Mouse (Mus musculus): ENCODE results near the gene Coq9.
"Not testable (repeated sequence)": the region's sequence is repeated elsewhere in the genome, so short reads cannot be mapped to it uniquely, and the experiment has no call there.

The Coq9 gene

DNA sequence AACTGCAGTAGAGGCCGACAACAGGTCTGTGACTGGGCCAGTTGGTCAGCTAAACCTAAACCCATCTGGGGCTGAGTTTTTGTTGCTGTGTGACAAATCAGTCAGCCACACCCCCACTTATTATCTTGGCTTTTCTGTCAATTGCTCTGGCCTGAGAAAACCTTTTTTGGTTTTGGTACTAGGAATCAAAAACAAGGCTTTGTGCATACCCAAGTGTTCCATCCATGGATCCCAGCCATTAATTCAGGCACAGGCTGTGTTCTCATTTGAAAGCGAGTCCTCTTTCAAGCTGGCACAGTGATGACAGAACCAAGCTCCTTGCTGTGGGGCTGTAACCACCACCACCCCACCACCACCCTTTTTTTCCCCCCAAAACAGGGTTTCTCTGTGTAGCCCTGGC lies 16.7 kb upstream of the Coq9 start:
- in situ Hi-C loops (cut with MboI), result no loop called here

DNA sequence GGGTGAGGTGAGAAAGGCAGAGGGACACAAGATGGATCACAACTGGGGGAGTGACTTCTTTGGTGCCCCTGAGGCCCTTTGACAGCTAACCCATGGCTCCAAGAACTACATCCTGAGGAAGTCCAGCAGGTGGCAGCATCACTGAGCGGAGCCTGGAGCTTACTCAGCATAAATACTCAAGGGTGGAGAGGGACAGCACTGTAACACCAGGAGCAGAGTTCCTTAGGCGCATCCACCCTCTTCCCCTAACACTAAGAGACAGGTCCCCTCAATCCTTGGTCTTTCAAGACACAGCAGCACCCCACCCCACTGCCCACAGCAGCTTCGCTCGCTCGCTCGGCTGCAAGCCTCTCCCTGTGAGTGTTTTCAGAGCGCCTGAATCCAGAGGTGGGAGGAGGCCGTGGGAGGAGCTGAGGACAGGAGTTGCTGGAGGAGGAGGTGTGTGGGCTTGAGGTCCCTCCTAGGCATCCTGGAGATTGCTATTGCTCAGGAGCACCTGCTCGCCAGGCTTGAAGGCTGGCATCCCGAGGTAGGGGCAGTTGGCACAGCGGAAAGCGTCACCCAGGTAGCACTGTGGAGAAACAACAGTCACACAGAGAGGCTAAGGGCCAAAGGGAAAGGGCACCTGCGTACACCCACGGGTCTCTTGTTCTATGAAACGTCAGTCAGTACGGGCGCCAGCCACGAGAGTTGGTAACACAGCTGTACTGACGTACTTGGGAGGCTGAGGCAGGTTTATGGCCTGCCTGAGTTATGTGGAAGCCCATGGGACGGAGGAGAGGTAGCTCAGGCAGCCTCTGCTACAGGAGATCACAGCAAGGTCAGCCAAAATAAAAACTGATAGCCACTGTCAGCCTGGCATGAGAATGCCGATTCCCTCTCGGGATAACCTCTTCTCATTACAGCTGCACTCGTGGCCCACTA lies 15.2 kb upstream of the Coq9 start:
- in situ Hi-C loops (cut with MboI), result no loop called here

DNA sequence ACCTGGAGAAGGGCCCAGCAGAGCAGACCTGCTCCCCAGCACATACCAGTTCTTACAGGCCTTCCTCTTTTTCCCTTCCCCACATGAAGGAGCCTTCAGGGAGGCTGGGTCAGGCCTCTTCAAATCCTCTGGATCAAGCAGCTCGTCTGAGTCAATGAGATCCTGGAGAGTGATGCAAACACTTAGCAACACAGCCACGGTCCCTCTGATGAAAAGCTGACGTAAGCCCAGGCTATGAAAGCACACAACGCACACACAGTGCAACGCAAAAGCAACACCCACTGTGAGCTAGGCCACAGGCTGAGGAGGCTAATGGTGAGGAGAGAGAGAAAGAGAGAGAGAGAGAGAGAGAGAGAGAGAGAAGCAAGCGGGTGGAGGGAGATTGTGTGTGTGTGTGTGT lies 13.0 kb upstream of the Coq9 start:
- in situ Hi-C loops (cut with MboI), result no loop called here

DNA sequence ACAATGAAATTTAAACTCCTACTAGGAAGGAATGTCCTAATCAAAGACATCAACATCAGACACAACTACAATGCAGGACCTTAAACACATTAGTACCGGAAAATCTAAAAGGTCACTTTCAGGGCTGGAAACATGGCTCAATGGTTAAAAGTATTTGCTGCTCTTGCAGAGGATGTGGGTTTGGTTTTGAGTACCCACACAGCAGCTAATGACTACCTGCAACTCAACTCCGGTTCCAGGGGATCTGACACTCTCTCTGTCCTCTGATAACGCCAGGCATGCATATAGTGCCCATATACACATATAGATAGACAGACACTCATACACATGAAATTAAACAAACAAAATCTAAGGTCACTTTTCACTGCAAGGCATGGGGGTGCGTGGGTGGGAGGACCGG lies 11.9 kb upstream of the Coq9 start:
- in situ Hi-C loops (cut with MboI), result no loop called here

DNA sequence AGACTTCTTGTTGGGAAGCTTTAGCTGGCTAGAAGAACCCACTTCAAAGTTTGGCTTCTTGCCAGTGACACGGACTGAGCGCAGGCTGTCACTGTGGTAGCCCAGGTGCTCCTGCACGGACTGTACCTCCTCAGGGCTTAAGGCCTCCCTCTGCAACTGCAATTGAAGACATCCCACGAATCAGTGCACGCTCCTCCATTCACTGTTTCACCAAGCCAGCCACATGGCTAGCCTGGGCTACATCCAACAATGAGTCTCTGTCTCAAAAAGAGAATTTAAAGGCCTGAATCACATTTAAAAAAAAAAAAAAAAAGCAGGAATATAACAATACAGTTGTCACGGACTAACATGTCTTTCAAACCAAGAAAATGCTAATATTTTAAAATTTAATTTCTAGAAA lies 9.8 kb upstream of the Coq9 start:
- in situ Hi-C loops (cut with MboI), result no loop called here

DNA sequence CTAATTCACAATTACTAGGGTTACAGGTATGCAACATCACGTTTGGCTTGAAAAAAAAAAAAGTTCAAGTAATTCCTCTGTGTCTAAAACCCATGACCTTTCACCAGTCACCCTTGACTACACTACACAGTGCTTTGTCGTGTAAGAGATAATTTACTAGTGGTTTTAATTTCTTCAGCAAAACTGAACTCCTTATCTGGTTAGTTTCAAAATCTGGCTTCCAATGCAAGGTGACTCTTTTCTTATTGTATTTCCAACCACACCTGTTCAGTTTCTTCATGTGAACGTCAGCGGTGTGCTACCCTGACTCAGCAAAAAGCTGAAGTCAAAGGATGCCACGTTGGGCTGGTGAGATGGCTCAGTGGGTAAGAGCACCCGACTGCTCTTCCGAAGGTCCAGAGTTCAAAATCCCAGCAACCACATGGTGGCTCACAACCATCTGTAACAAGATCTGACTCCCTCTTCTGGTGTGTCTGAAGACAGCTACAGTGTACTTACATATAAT lies 4.2 kb upstream of the Coq9 start:
- in situ Hi-C loops (cut with MboI), result not testable (repeated sequence)

DNA sequence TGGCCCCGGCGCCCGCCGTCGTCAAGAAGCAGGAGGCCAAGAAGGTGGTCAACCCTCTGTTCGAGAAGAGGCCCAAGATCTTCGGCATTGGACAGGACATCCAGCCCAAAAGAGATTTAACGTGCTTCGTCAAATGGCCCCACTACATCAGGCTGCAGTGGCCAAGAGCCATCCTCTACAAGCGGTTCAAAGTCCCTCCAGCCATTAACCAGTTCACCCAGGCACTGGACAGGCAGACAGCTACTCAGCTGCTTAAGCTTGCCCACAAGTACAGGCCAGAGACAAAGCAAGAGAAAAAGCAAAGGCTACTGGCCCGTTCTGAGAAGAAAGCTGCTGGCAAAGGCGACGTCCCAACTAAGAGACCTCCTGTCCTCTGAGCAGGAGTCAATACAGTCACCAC lies 2.4 kb upstream of the Coq9 start:
- in situ Hi-C loops (cut with MboI), result not testable (repeated sequence)

DNA sequence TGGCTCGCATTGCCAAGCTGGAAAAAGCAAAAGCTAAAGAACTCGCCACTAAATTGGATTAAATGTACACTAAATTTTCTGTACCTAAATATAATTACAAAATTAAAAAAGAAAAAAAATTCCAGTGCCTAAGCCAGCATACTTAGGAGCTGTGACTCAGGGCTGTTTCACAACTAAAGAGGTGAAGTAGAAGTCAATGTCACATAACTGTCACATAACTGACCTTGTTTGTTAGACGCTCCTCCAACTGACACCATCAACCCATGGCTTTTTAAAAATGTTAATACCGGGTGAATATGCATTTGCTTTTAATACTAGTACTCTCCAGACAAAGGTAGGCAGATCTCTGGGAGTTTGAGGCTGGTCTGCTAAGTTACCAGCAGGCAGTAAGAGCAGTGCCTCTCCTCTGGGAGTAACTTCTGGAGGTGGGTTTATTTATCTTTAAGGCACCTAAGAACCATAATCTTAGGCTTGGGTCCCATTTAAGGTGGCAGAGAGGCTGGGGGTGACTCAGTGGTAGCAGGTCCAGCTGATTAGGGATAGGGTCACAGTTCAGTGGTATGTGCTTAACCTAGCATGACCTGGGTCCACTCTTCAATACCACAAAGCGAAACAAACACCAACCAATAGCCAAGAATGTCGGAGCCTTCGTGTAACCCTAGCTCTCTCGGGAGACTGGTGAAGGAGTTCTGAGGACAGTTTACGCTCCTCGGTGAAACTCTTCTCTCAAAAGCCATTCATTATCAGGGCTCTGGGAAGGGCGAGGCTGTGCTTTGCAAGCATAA lies 1.5 kb upstream of the Coq9 start:
- in situ Hi-C loops (cut with MboI), result no loop called here

DNA sequence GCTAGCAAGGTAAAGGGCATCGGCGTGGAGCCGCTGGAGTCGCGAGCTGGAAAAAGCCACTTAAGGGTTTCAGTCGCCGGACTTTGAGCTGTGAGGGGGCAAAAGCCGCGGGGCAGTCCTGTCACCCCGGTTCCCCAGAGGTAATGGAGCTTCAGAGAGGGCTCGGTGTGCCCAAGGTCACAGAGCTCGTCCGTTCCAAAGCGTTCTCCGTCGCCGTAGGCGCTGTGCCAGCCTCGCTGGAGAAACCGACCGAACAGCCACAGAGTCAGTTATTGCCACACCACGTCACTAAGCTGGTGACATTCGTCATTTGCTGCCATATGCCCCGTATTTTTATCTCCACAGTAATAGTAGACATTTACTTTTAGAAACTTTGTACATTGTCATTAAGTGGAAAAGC lies 479 bp downstream of the Coq9 start:
- in situ Hi-C loops (cut with MboI), result no loop called here

DNA sequence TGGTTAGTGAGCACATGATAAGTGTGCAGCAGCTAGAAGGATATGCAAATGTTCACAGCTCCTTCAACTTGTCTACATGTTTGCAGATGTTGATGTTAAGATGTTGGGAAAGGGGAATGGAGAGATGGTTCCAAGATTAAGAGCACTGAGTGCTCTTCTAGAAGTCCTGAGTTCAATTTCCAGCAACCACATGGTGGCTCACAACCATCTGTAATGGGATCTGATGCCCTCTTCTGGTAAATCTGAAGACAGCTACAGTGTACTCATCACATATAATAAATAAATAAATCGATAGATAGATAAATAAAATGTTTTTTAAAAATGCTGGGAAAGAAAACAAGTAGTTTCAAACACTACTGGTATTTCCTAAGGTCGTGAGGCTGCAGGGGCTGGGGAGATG lies 3.1 kb downstream of the Coq9 start:
- in situ Hi-C loops (cut with MboI), result no loop called here

DNA sequence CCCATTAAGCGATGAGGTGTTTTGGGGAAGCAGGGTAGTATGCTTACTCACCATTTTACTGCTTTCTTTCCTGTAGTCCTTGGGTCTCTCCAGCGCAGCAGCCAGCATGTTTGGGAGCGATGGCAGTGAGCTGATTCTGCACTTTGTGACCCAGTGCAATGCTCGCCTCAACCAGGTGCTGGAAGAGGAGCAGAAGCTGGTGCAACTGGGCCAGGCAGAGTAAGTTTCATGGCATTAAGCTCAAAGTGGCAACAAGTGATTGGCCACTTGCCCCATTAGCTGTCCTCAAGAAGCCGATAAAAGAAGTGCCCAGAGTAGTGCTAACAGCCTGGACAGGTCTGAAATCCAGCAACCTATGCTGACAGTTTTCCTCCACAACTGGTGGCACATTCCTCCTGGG lies 11.9 kb downstream of the Coq9 start:
- in situ Hi-C loops (cut with MboI), result no loop called here

DNA sequence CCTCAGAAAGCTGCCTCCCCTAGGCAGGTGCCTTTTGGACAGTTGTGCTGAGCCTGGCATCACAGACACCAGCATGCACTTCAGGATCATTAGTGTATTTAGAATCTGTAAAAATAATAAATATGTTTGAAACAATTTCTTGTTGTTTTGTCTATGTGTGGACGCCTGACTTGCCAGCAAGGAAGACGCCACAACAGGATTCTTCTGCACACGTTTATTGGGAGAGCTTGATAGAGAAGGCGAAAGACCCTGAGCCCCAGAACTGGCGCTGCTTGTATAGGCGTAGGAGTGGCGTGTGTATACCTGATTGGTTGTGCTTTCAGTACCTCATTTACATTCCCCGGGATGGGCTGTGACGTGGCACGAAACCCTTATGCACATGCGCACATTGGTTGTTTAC lies 16.6 kb downstream of the Coq9 start:
- in situ Hi-C loops (cut with MboI), result not testable (repeated sequence)

DNA sequence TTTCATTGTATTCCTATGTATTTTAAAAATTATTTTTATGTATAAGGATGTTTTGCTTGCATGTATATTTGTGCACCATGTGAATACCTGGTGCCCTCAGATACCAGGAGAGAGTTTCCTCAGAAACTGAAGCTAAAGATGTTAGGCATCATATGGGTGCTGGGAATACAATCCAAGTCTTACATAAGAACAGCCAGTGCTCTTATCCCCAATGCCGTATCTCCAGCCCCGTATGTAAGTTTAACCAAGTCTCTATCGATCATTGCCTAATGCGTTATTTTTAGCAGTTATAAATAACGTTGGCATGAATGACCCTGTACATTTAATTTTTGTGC lies 18.9 kb downstream of the Coq9 start:
- in situ Hi-C loops (cut with MboI), result no loop called here

DNA sequence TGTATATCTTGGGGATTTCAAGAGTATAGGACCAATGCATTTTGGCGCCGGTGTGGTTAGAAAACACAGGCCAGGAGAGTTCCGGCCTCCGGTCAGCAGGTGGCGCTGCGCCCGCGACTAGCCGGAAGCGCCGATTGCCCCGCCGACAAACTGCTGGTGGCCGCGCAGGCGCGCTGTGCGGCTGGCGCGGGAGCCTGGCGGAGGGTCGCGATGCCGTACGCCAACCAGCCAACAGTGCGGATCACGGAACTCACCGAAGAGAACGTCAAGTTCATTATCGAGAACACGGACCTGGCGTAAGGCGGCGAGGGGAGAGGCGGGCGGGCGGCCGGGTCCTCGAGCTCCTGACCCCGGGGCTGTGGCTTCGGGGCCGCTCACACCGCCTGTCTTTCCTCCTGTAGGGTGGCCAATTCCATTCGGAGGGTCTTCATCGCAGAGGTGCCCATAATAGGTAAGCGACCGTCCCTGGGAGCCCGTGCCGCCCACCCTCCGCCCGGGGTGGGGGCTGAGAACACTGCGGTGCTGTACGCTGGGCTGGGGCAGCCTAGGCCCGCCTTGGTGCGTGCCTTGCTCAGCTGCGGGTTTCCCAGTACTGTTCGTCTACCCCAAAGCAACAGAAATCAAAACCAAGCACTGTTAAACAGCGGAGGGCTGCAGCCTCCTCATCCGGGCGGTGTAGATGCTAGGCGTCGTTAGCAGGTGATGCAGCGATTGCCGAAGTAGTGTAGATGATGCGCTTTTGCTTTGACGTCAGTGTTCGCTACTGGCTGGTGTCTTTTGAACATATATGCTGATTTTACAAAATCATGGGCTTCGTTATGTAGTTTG lies 19.4 kb downstream of the Coq9 start, which contains the start of gene Polr2c:
Polr2c (plus strand) TSS at position 105 of the 828 bp plus-strand sequence.
- in situ Hi-C loops (cut with MboI), result no loop called here

DNA sequence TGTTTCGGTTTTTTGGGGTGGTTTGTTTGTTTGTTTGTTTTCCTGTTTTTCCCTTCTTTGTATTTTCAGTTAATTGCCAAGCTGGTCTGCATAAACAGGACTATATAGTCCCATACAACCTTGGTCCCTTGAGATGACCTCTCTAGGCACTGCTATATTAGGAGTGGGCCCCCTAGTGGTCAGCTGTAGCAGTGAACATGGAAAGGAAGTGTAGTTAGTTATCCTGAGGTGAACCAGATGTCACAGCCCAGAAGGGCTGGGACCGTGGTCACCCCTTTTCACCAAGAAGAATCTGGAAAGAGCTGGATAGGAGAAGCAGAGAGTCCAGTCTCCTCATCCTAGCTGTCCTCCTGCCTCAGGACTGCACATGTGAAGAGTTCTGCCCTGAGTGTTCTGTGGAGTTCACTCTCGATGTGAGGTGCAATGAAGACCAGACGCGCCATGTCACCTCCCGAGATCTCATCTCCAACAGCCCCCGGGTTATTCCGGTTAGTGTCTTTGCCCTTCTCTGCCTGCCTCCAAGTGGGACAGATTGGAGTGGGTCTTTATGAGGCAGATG lies 23.3 kb downstream of the Coq9 start:
- in situ Hi-C loops (cut with MboI), result no loop called here

DNA sequence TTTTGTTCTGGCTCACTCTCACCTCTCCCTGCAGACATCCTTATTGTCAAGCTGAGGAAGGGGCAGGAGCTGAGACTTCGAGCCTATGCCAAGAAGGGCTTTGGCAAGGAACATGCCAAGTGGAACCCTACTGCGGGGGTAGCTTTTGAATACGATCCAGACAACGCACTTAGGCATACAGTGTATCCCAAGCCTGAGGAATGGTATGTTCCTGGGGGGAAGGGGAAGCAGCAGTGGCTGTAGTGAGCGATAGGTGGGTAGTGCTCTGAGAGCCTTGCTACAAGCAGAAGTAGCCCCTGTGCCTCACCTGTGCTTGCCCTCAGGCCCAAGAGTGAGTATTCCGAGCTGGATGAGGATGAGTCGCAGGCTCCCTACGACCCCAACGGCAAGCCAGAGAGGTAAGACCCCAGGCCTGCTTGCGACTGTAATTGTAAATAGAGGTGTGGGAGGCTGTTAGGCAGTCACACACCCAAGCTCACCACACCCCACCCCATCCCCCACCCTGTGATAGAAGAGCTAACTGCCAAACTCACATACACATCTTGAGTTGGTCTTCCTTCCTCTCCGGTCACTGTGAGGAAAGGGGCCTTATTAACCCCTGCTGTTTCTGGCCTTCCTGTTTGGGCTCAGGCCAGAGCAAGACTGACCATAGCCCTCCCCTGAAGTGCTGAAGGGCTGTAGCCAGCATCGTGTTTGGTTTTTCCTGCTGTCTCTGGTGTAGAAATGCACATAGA lies 24.5 kb downstream of the Coq9 start:
- in situ Hi-C loops (cut with MboI), result no loop called here

DNA sequence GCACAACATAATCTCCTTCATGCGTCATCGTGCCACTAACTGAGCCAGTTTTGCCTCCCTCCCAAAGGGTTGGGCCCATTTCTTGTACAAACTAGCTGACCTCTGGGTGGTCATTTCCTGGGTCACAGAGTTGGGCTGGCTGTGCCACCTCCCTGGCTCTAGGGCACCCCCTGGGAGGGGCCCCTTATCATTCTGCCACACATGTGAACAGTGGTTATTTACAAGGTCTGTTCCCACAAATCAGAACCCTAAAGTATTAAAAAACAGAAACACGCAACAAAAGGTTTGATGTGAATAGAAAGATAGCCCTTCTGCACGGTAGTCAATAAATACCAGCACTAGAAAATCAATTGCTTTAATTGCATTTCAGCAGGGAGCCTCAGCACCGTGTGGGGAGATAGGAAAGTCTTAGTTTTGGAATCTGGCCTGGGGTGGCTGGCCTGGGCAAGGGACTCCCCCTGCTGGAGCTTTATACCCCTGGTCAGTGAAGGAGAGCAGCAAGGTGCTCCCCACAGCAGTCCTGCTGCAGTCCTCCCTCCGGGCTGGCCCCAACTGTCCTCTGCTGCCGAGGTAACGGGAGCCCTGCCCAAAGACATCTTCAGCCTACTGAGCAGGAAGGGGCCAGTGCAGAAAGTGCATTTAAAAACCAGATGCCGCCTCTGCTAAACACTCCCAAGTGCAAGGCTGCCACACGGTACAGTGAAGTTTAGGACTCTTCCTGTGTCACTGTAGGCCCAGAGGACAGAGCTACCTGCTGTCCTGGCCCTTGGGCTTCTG lies 26.0 kb downstream of the Coq9 start:
- in situ Hi-C loops (cut with MboI), result no loop called here

DNA sequence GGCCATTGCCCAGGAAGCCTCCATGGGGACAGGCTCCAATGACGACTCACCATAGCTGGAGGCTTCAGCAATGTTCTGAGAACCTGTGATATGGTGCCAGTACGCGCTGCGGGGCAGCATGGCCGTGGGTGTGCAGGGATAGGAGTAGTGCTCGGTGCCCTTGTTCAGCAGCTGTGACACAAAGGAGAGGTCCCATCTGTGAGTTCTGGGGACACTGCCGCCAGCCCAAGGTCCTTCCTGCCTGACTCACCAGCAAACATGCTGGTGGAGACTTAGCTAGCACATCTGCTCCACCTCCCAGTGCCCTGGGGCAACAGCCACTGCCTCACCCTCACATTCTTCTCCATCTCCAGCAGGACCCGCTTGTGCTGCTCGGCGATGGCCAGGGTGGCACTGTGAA lies 27.2 kb downstream of the Coq9 start:
- in situ Hi-C loops (cut with MboI), result no loop called here

DNA sequence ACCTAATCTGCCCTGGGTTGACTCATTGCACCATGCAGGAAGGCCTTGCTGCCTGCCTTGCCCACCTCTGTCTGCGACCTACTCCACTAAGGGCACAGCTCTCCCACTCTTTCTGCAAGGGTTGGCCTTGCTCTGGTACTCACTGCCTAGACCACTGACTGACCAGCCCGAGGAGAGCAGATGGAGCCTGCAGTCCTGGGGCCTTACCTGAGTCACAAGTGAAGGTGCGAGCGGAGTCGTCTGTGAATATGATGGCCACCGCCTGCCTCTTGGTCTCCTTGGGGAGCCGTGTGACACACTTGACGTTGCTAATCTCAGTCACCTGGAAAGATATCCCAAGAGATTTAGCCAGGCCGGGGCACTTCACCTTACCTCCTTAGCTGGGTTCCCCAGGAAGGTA lies 28.8 kb downstream of the Coq9 start:
- in situ Hi-C loops (cut with MboI), result no loop called here

DNA sequence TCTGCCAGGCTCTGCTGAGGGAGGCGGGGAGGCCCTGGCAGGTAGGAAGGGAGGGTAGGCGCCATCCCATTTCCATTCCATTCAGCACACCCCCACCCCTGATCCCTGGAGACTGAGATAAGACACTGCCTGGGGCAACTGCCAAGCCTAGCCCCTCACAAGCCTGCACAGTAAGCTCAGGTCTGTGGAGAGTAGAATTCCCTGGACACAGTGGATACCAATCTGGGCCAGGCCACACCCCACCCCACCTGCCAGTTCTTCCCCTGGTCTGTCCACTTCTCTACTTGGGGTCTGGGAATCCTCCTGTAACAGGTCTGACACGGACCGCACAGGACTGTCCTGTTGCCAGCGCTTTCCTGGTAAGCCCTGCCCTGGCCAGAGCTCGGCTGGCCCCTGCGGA lies 31.0 kb downstream of the Coq9 start:
- in situ Hi-C loops (cut with MboI), result no loop called here

Measured in mature B cell (primary cell).